Mouse (Mus musculus) cerebellum, postnatal 4 days (tissue): ENCODE results near the gene Slc48a1.

Experiments used
- DNase-seq, 2 experiments: peaks; one replicate each; pipeline ENCODE4 v3.0.0; 2022; ENCODE audit warnings: low spot score in 2 of 2, mixed read lengths in 1 of 2

Slc48a1 gene

DNA sequence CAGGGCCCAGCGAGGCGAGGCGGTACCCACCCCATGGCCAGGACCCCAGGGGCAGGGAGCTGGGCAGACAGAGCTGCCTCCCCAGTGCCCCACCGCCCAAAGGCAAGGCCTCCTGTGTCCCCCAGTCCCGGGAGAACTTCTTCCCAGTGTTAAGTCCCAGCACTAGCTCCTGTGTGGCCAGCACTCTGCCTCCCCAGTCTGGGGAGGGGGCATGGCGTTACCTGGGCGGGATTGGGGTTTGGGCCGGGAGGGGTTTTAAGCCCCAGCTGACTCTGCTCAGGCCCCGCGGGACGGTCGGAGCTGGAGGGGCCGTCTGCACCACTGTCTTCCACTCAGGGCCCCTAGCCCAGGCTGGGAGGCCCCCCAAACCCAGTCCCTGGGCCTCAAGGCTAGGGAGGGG, 22.5 kb downstream of the Slc48a1 start:
- no peak for DNase-seq

DNA sequence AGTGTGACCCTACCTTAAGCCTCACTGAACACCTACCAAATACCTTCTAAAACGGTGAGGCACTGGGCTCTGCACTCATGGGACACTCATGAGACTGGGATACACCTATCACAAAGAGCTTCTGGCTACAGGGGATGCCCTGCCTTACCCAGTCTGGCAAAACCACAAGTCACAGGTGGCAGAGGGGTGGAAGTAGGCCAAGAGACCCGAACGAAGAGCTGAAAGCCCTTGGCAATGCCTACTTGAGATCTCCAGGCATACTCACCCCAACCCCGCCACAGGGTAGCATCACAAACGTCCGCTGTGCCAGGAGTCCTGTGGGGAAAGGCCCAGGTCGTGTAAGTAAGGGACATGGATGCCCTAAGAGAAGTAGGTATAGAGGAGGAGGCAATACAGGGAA, 23.5 kb downstream of the Slc48a1 start:
- DNase-seq: no peak

DNA sequence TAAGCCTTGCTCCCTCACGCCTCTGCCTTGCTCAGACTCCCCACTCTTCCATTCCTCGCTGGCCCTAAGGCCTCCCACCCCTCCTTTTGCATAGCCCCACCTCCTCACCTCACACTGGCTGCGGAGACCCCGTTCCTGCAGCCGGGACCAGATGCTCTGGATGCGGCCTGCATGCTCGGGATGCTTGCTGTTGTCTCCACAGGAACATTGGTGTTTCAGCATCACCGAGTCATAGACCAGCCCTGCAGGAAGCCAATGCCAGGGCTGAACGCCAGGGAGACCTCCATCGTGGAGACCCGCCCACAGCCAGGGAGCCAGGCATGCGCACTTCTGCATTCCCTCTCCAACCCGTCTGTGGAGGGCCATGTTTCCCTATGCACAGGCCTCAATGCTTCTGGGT, 24.3 kb downstream of the Slc48a1 start:
- peak in 1 of 2 experiments; percentile 67 for DNase-seq

DNA sequence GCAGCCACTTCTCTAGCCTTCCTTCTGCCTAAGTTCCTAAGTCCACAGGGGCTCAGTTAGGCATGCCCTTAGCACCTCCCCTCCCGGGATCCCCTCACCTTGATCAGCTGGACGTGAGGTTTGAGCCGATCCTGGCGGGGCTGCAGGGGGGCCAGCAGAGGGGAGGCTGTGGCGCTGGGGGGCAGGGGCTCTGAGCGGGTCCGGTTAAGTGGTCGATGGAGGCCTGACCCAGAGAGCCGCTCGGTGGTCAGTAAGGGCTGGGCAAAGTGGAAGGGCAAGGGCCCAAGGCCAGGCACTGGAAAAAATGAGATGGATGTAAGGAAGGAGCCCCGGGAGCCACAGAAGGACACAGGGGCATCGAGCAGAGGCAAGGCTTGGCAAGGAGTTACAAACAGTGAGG, 29.5 kb downstream of the Slc48a1 start:
- DNase-seq: no peak

DNA sequence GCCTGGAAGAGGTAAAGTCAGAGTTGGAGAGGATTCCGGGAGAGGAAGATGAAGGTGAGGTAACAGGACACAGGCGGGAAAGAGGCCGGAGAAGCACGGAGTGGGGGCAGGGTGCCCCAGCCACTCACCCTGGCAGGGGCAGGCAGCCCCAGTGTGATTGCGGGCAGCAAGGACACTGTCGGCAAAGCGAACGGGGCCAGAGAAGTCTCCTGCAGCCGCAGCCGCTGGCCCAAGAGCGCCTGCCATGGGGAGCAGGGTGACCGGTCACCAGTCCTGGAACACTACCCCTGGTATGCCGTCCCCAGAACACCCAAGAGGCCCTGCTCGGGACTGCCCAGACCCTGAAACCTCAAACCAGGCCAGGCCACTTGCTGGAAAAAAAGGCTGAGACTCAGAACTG, 30.2 kb downstream of the Slc48a1 start:
- no peak for DNase-seq

DNA sequence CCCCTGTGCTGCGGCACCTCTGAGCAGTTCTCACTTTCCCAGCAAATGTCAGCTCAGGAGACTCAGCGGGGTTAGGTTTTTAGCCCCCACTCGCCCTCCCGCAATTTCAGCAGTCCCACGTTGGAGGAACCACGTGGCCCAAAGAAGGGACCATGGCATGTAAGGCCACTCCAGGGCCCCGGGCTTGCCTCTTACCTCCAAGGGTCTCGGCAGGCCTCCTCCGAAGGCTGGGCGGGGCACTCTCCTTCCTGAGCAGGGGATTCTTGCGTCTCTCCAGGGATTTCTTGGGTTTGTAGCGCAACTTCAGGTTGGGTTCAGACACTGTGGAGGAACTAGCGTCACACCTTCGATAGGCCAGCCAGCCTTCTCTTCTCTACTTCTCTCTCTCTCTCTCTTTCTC, 30.9 kb downstream of the Slc48a1 start:
- no peak for DNase-seq

DNA sequence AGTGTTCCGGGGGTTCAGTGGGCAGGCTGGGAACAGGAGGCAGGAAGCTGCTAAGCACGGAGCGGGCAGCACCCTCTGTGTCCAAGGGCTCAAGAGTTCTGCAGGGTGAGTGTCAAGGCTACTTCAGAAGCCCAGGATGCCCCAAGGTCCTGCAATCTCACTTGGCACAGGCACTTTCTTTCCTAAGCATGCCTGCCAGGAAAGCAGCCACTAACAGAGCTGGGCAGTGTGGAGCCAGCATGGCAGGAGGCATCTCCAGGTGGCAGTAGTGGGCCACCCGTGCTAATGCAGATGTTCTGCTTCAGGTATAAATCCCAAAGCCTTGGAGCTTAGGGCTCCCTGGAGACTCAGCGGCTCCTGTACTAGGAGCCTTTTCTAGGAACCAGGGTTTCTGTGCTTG, 31.6 kb downstream of the Slc48a1 start:
- no peak for DNase-seq

DNA sequence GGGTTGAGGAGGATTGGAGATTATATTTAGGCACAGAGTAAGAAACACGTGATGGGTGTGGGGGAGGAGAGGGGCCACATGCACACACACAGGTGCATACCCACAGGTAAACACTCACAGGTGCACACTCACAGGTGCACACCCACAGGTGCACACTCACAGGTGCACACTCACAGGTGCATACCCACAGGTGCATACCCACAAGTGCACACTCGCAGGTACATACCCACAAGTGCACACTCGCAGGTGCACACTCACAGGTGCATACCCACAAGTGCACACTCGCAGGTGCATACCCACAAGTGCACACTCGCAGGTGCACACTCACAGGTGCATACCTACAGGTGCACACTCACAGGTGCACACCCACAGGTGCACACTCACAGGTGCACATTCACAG, 32.1 kb downstream of the Slc48a1 start:
- no peak for DNase-seq

DNA sequence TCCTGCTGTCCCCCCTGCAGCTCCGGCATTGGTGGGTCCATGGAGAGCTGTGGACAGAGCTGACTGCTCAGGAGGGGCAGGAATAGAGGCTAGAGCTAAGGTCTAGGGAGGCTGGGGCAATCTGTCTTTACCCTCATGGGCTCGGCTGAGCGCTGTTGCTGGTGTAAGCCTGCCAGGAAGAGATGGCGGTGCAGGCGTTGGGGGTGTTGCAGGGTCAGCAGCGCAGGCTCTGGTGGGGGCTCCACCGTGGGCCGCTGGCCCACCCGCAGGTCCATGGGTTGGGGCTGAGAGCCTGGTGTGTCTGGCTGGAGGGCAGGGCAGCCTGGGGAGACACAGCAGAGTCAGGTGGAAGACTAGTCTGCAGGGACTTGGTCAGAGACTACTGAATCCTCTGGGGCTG, 33.0 kb downstream of the Slc48a1 start:
- no peak for DNase-seq

DNA sequence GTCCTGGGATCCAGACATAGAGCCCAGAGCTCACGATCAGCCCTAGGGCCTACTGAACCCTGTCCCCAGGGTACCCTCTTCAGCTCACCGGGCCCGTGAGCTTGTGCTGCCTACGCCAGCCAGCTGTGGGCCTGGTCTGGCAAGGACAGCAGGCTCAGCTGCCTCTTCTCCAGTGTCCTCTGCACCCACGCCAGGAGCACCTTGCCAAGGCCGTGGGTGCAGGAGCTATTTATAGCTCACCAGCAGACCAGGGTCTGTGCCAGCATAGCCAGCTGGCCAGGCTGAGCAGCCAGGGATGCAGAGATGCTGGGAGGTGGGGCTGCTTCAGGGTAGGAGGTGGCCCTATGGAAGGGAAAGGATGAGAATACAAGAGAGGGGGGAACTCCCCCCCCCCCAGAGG, 33.8 kb downstream of the Slc48a1 start:
- peak in 1 of 2 experiments; percentile 76 for DNase-seq

DNA sequence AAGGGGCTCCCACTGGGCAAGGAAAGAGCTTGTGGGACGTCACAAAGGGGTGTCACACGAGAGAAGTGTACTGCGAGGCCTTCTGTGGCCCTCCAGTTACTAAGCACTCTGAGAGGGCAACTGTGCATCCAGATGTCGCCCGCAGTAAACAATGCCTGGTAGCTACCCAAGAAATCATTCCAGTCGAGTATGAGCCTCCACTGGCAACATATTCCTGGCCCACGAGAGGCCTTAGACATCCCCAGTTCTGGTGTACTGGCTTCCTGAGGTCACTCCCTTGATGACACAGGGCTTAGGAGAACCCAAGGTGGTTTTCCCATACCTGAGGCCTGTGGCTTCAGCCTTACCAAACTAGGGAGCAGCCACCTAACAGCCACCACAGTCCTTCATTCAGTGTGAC, 34.6 kb downstream of the Slc48a1 start:
- DNase-seq: no peak

DNA sequence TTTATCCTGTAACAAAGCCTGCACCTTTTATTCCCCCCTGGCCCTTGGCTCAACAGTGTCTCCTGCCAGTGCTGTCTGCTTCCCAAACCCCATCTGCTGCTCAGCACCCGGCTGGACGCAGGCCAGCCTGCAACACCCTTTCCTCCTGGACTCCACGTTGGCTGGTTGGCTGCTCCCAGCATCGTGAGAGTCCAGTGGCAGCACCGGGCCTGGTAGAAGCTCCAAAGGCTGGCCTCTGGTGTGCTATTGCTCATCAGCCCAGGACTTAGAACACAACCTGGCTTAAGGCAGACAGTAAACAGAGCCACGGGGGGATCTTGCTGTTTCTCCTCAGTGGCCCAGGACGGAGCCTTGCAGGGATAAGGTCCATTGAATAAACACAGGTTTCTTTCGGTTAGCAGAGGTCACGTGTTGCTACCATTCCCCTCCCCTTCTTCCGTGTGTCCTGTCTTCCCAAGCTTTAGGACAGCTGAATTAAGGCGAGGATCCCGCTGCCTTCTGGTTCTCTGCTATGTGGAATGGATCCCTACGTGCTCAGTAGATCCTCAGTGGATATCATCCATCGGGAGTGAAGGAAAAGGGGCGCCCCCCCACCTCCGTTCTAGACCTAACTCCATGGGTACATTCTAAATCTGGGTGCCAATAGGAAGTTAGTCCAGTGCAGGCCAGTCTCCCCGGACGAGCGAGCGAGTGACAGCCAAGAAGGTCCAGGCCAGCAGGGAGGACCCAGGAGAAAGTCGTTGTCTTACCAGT, 35.3 kb downstream of the Slc48a1 start:
- DNase-seq: peak in 1 of 2 experiments; percentile 65

DNA sequence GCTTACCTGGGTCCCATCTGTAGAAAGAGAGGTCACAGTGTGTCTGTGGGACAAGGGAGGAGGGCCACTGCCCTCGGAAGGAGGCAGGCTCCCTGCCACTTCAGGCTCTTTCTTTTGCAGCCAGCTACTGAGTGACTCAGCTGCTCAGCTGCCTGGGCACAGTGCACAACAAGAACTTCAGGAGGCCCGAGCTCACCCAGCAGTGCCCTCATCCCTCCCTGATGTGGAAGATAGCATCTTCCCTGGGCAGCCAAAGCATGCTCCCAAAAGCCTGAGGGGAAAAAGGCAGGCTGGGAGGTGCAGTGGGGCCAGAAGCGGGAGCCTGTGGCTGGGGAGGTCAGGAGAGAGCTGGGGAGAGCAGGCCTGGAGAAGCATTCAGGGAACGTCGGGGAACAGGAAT, 36.4 kb downstream of the Slc48a1 start:
- no peak for DNase-seq

DNA sequence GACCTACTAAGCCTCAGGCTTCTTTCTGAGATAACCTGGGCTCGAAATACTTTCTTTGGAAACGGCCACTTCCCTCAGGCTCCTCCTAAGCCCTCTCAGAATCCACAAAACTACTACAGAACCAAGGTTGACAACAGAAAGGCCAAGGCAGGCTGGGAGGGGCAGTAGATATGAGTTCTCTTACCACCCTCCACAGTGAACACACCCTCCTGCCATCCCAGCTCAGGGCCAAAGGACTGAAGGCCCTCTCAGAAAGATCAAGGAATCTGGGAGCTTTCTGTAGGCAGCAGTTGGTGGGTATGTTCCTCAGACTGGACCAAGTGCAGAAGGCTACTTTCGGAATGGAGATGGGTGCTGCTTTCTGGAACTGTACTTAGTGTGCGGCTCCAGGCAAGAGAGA, 36.9 kb downstream of the Slc48a1 start:
- no peak for DNase-seq

DNA sequence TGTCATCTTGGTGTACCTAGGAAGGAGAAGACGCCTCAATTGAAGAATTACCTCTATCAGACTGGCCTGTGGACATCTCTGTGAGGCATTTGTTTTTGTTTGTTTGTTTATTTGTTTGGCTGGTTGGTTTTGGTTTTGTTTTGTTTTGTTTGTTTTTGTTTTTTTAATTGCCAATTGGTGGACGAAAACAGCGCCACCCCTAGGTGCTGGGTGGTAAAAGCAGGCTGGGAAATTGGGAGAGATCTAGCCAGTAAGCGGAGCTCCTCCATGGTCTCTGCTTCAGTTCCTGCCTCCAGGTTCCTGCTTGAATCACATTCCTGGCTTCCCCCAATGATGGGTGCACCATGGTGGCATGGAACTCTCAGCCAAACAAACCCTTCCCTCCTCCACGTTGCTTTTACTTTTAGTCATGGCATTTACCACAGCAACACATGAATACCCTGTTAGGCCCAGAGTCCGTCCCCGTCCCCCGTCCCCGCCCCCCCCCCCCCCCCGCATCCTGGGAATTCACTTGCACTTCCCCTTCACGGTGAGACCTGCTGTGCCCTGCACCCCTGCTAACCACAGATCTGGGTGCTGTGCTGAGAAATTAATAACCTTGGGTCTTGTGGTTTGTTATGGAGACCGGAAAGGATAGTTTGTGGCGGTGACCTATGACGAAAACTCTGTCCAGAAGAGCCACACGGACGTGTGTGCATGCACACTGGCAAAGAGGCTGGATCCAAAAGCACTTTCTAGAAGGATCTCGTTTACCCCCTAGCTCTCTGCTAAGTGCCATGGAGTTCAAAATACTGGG, 38.1 kb downstream of the Slc48a1 start:
- no peak for DNase-seq

DNA sequence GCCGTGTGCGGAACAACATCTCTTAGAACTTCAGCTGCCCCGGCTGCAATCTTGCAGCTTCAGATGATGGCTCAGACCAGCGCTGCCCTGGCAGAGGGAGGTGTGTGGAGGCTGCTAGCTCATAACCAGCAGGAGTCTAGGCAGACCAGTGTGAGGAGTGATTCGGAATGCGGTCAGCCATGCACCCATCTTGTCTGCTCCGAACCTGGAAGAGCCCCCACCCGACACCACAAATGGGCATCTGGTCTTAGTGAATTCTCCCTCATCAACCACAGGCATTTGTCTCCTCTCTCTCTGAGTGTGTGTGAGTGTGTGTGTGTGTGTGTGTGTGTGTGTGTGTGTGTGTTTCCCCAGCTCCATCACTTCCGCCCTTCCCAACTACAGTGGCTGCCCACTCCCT, 41.6 kb downstream of the Slc48a1 start:
- DNase-seq: no peak

DNA sequence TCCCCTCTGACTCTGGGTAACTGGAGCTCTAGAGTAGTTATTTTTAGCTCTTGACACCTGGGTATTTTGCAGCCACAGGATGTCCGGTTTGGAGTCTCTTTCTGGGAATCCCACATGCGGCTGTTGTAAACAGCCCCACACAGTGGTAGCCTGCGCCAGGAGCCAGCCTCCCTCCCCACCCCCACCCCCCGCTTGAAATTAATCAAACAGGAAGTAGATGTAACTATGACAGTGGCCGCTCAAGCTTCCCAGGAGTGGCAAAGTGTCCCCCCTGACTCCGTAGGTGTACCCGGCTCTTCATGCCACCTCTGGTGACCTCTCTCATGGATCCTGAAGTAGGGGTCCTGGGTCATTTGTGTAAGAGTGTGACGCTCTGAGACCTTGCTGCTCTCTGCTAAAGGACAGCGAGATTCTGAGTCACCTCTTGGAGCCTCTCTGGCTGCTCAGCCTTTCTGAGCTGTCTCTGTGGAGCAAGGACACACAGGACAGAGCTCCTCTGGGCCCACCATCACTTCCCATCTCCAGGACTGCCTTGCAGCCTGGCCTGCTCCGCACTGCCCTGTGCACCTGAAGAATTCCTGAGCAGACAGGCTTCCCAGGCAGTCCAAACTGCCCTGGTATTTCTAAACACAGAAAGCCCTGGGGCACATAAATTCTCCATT, 43.1 kb downstream of the Slc48a1 start:
- DNase-seq: no peak

DNA sequence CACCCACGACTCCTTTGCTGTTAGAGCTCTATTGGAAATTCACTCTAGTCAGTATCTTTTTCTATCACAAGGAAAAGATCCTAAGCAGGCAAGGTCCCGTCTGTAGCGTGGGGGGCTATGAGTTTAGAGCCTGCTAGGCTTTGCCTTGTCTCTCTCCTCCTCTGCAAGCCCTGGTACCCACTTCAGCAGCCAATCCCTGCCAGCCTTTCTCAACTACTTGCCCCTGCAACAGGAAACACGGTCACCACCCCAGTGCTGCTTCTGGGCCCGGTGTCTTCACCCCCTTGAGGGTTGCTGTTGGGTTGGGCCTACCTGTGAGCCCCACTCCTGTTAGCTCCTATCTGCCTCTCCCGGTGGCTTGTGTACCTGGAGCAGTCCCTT, 43.7 kb downstream of the Slc48a1 start:
- no peak for DNase-seq

DNA sequence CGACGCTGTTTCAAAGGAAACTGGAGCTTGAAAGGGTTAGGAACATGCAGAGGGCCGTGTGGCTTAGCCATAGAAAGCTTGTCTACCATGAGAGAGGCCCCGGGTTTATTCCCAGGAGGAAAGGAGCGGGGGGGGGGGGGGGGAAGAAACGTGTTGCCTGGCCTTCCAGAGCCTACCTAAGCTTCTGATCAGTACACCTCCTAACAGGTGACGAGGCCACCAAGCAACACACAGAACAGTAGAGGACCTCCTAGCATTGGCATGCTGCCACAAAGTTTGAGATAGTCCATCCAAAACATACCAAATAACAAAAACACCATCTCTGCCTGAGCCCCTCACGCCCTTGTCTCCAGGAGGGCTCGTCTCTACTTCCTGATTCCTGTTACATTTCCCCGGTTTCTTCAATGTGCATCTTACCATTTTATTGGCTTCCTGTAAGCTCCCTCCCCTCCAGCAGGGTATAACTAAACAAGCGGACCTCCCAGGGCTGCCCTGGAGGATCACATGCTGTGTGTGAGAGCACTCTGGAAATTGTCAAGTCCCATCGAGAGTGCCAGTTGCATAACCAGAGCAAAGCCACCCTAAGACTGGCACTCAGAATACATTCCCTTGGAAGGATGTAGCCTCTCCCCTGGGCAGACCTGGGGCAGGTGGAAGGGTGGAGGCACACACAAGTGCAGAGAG, 44.4 kb downstream of the Slc48a1 start:
- DNase-seq: no peak

DNA sequence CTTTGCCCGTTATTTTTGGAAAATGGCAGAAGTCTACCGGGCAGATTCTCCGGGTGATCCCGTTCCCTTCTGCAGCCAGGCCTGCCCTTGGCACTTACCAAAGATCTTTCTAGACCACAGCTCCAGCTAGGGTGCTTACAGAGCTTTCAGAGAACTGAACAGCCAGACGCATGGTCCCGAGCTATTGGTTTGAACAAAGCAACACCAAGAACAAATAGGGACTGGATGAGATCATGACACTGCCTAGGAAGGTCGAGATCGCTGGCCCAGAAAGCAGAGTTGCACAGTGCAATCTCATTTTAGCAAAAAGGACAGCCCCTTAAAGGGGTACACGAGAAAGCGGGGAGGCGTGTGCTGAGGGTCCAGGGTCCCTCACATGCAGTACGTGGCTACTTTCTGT, 45.2 kb downstream of the Slc48a1 start:
- DNase-seq: no peak

DNA sequence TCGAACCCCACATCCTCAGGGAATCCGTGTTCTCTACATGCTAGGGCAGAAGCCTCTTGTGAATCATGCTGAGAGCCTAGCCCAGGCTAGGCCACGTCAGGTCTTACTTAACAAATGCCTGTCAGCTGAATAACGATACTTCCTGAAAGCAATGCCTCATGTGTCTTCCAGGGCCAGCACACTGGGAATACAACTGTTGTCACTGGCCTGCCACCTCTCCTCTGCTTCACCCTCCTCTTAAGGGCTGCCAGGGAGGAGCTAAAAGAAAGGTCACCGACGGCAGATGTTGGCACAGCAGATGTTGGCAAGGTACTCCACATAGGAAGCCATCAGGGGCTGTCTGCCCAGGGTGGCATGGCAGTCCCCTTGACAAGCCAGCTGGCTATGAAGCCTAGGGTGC, 45.7 kb downstream of the Slc48a1 start:
- no peak for DNase-seq
